Mouse (Mus musculus) heart, postnatal 0 days (tissue): ENCODE data around the gene Haus8.

Experiments
- CTCF ChIP-seq: IDR thresholded peaks from 2 replicates; pipeline ENCODE4 v1.5.1; 2016; ENCODE audit warnings: antibody characterized with exemption, control low read depth, low read depth
- EP300 ChIP-seq: IDR thresholded peaks from 2 replicates; pipeline ENCODE4 v1.6.1; 2016; ENCODE audit warnings: antibody characterized with exemption, low read depth

- TF ChIP-seq CTCF, result no peak
- TF ChIP-seq EP300, result no peak; the same call in 1 of the 2 replicates
Observed at GRCm38 (mm10) chr8:71316486-71317031, 43.8 kb upstream of the Haus8 start.
